Mouse (Mus musculus): ENCODE data around the gene Trim2. TPM values are rescaled to one million over a fixed set of nuclear protein-coding genes. Genes with fewer than 3 reads are reported as not detected.

Trim2 gene
- total and polyA plus RNA-seq, 2 experiments from 2014 or later = 127 to 186 TPM

GRCm38 (mm10) chr3:84198229-84198628 is 108.4 kb downstream of the Trim2 start:
- TF ChIP-seq CTCF (IDR thresholded peaks at IDR 0.05; ENCODE audit: low read depth) = no peak
- no peak overlapping the region for H3K4me2 ChIP-seq (ENCODE audit: low read depth)
- H3K9ac ChIP-seq = no peak overlapping the region
- no peak overlapping the region for H3K4me3 ChIP-seq (ENCODE audit: low read depth, low read length)
- no peaks in the 10 kb centered on the region for H3K27me3 ChIP-seq (ENCODE audit: insufficient read depth, low read length)
- WGBS = 95% methylated on average over 3 of the region's 3 CpGs
- H3K27ac ChIP-seq (ENCODE audit: low read depth, low read length) = no peak overlapping the region
- H3K9me3 ChIP-seq (ENCODE audit: low read length) = no peaks in the 10 kb centered on the region
- H3K36me3 ChIP-seq (ENCODE audit: insufficient read depth) = peaks cover 14% of the 10 kb centered on the region
- ATAC-seq = no peak
- no peak for DNase-seq
- H3K4me1 ChIP-seq (ENCODE audit: insufficient read depth) = peaks cover 7% of the 10 kb centered on the region; the same call in 1 of the 2 replicates

GRCm38 (mm10) chr3:84193881-84194280 is 112.8 kb downstream of the Trim2 start:
- Histone ChIP-seq H3K9ac (no peak overlapping the region), H3K27me3 (ENCODE audit: insufficient read depth, low read length) (no peaks in the 10 kb centered on the region), H3K4me1 (ENCODE audit: insufficient read depth) (no peaks in the 10 kb centered on the region), H3K27ac (ENCODE audit: low read depth, low read length) (no peak overlapping the region), H3K36me3 (ENCODE audit: insufficient read depth) (peaks cover 46% of the 10 kb centered on the region), H3K4me3 (ENCODE audit: low read depth, low read length) (no peak overlapping the region), H3K4me2 (ENCODE audit: low read depth) (no peak overlapping the region), H3K9me3 (ENCODE audit: low read length) (no peaks in the 10 kb centered on the region)
- no peak for ATAC-seq
- no peak for DNase-seq
- WGBS = 57% methylated on average over 4 of the region's 4 CpGs
- TF ChIP-seq CTCF (IDR thresholded peaks at IDR 0.05; ENCODE audit: low read depth) = no peak

GRCm38 (mm10) chr3:84191141-84191881 is 115.4 kb downstream of the Trim2 start:
- Histone ChIP-seq H3K4me1 (ENCODE audit: insufficient read depth) (no peaks in the 10 kb centered on the region), H3K27ac (ENCODE audit: low read depth, low read length) (no peak overlapping the region), H3K4me3 (ENCODE audit: low read depth, low read length) (no peak overlapping the region), H3K4me2 (ENCODE audit: low read depth) (no peak overlapping the region), H3K9ac (no peak overlapping the region), H3K27me3 (ENCODE audit: insufficient read depth, low read length) (no peaks in the 10 kb centered on the region), H3K9me3 (ENCODE audit: low read length) (no peaks in the 10 kb centered on the region), H3K36me3 (ENCODE audit: insufficient read depth) (peaks cover 39% of the 10 kb centered on the region)
- ATAC-seq = peak; percentile 36; the same call in 1 of the 2 replicates
- 57% methylated on average over 21 of the region's 21 CpGs for WGBS
- no peak for TF ChIP-seq CTCF (IDR thresholded peaks at IDR 0.05; ENCODE audit: low read depth)
- peak; percentile 37 for DNase-seq

- DNase-seq = no peak
- H3K4me3 ChIP-seq (ENCODE audit: low read depth, low read length) = no peak overlapping the region
- H3K27me3 ChIP-seq (ENCODE audit: insufficient read depth, low read length) = no peaks in the 10 kb centered on the region
- H3K36me3 ChIP-seq (ENCODE audit: insufficient read depth) = peaks cover 34% of the 10 kb centered on the region
- H3K27ac ChIP-seq (ENCODE audit: low read depth, low read length) = 0 out of 2 replicates have a peak overlapping the region, but pooled peaks have one; percentile 4
- H3K4me1 ChIP-seq (ENCODE audit: insufficient read depth) = no peaks in the 10 kb centered on the region
- WGBS = 25% methylated on average over 41 of the region's 41 CpGs
- no peak for TF ChIP-seq CTCF (IDR thresholded peaks at IDR 0.05; ENCODE audit: low read depth)
- H3K9me3 ChIP-seq (ENCODE audit: low read length) = no peaks in the 10 kb centered on the region
- no peak overlapping the region for H3K9ac ChIP-seq
- ATAC-seq = peak; percentile 28
- H3K4me2 ChIP-seq (ENCODE audit: low read depth) = no peak overlapping the region
Observed at GRCm38 (mm10) chr3:84190513-84191061, 116.1 kb downstream of the Trim2 start.

- no peak for TF ChIP-seq CTCF (IDR thresholded peaks at IDR 0.05; ENCODE audit: low read depth)
- H3K4me2 ChIP-seq (ENCODE audit: low read depth) = no peak overlapping the region
- no peak overlapping the region for H3K4me3 ChIP-seq (ENCODE audit: low read depth, low read length)
- no peaks in the 10 kb centered on the region for H3K9me3 ChIP-seq (ENCODE audit: low read length)
- DNase-seq (no peak), ATAC-seq (no peak)
- no peaks in the 10 kb centered on the region for H3K27me3 ChIP-seq (ENCODE audit: insufficient read depth, low read length)
- peaks cover 34% of the 10 kb centered on the region for H3K36me3 ChIP-seq (ENCODE audit: insufficient read depth)
- no peak overlapping the region for H3K9ac ChIP-seq
- H3K4me1 ChIP-seq (ENCODE audit: insufficient read depth) = no peaks in the 10 kb centered on the region
- WGBS = 70% methylated on average over 10 of the region's 10 CpGs
- H3K27ac ChIP-seq (ENCODE audit: low read depth, low read length) = no peak overlapping the region
Observed at GRCm38 (mm10) chr3:84189629-84190173, 117.0 kb downstream of the Trim2 start.

GRCm38 (mm10) chr3:84181717-84182116 is 125.0 kb downstream of the Trim2 start:
- no peak for DNase-seq

GRCm38 (mm10) chr3:84181102-84181501 is 125.6 kb downstream of the Trim2 start:
- Histone ChIP-seq H3K27ac (ENCODE audit: low read depth, low read length) (peak overlapping the region; percentile 24; the same call in 1 of the 2 replicates), H3K4me3 (ENCODE audit: low read depth, low read length) (no peak overlapping the region), H3K4me1 (ENCODE audit: insufficient read depth) (peaks cover 8% of the 10 kb centered on the region; the same call in 1 of the 2 replicates), H3K36me3 (ENCODE audit: insufficient read depth) (peaks cover 20% of the 10 kb centered on the region), H3K9me3 (ENCODE audit: low read length) (no peaks in the 10 kb centered on the region), H3K9ac (no peak overlapping the region), H3K4me2 (ENCODE audit: low read depth) (no peak overlapping the region), H3K27me3 (ENCODE audit: insufficient read depth, low read length) (no peaks in the 10 kb centered on the region)
- no peak for TF ChIP-seq CTCF (IDR thresholded peaks at IDR 0.05; ENCODE audit: low read depth)
- WGBS = 20% methylated on average over 8 of the region's 8 CpGs
- ATAC-seq (no peak), DNase-seq (no peak)

More at GRCm38 (mm10) chr3:84181717-84182116, 125.0 kb downstream of the Trim2 start:
- no peak for ATAC-seq
- H3K36me3 ChIP-seq (ENCODE audit: insufficient read depth) = peaks cover 16% of the 10 kb centered on the region
- TF ChIP-seq CTCF (IDR thresholded peaks at IDR 0.05; ENCODE audit: low read depth) = no peak
- H3K4me1 ChIP-seq (ENCODE audit: insufficient read depth) = peaks cover 8% of the 10 kb centered on the region; the same call in 1 of the 2 replicates
- H3K27ac ChIP-seq (ENCODE audit: low read depth, low read length) = 0 out of 2 replicates have a peak overlapping the region, but pooled peaks have one; percentile 29
- no peak overlapping the region for H3K4me3 ChIP-seq (ENCODE audit: low read depth, low read length)
- H3K27me3 ChIP-seq (ENCODE audit: insufficient read depth, low read length) = no peaks in the 10 kb centered on the region
- H3K9me3 ChIP-seq (ENCODE audit: low read length) = no peaks in the 10 kb centered on the region
- no peak overlapping the region for H3K4me2 ChIP-seq (ENCODE audit: low read depth)
- 21% methylated on average over 4 of the region's 4 CpGs for WGBS
- H3K9ac ChIP-seq = no peak overlapping the region

All from forebrain, postnatal 0 days (tissue).